Mouse (Mus musculus) C2C12 (cell line): ENCODE measurements around the gene Ubd. TPM values are rescaled to one million over a fixed set of nuclear protein-coding genes. Genes with fewer than 3 reads are reported as not detected.
A peak's percentile ranks its signal among the peaks of the same experiment; 100 is the strongest.

Experiments
- H3K27me3 ChIP-seq: one replicate; pipeline ENCODE4 v1.6.1; 2011; ENCODE audit not compliant: control insufficient read depth, insufficient read depth, insufficient read length
- H3K36me3 ChIP-seq: one replicate; pipeline ENCODE4 v1.6.1; 2011; ENCODE audit not compliant: control insufficient read depth, insufficient read depth
- H3K4me3 ChIP-seq: one replicate; pipeline ENCODE4 v1.5.1; 2011; ENCODE audit warnings: mild to moderate bottlenecking, control low read depth; ENCODE audit not compliant: poor library complexity, insufficient read depth, severe bottlenecking
- H3K79me2 ChIP-seq: one replicate; pipeline ENCODE4 v1.6.1; 2011; ENCODE audit not compliant: control insufficient read depth, insufficient read depth
- H3K79me3 ChIP-seq: one replicate; pipeline ENCODE4 v1.6.1; 2011; ENCODE audit warnings: low read depth, control low read depth
- H3ac ChIP-seq: one replicate; pipeline ENCODE3; 2011; ENCODE audit warnings: low read depth; ENCODE audit not compliant: control insufficient read depth, insufficient read length
- CEBPB ChIP-seq: IDR thresholded peaks from one replicate; pipeline ENCODE4 v1.6.1; 2011; ENCODE audit warnings: low read depth, mild to moderate bottlenecking, control low read depth, moderate library complexity
- CTCF ChIP-seq: IDR thresholded peaks from one replicate; pipeline ENCODE4 v1.5.1; 2011; ENCODE audit not compliant: control insufficient read depth, insufficient read depth, insufficient read length
- FOSL1 ChIP-seq: IDR thresholded peaks from one replicate; pipeline ENCODE4 v1.8.0; 2011; ENCODE audit warnings: mild to moderate bottlenecking, low read length; ENCODE audit not compliant: poor library complexity, insufficient read depth, severe bottlenecking
- MAX ChIP-seq: IDR thresholded peaks from one replicate; pipeline ENCODE4 v1.6.1; 2011; ENCODE audit warnings: mild to moderate bottlenecking, control low read depth
- MYOD1 ChIP-seq: IDR thresholded peaks from one replicate; pipeline ENCODE4 v1.6.1; 2011; ENCODE audit warnings: low read depth; ENCODE audit not compliant: control insufficient read depth, insufficient read length
- MYOG ChIP-seq: IDR thresholded peaks from one replicate; pipeline ENCODE4 v1.6.1; 2011; ENCODE audit not compliant: control insufficient read depth, insufficient read length; ENCODE audit errors: extremely low read depth
- USF1 ChIP-seq: IDR thresholded peaks from one replicate; pipeline ENCODE4 v1.6.1; 2011; ENCODE audit warnings: low read depth, mild to moderate bottlenecking, control low read depth, moderate library complexity
- polyA plus RNA-seq: library from polyadenylated mRNA; unstranded; fragments of >200 nt; fragmentation: generic; extraction: Trizol; gene quantifications from one replicate; pipeline ENCODE4 v1.2.1, GENCODE M21; 2012; ENCODE audit warnings: missing spikeins

The Ubd gene
- polyA plus RNA-seq, 1 experiment, result not detected

- no peaks in the 10 kb centered on the region for H3K36me3 ChIP-seq
- no peaks in the 10 kb centered on the region for H3K79me2 ChIP-seq
- H3K27me3 ChIP-seq, result no peaks in the 10 kb centered on the region
- H3K4me3 ChIP-seq, result no peak overlapping the region
- TF ChIP-seq CEBPB, result no peak
- no peak for TF ChIP-seq USF1
- no peak for TF ChIP-seq CTCF
- no peaks in the 10 kb centered on the region for H3K79me3 ChIP-seq
- H3ac ChIP-seq, result no peak overlapping the region
These were observed 3.4 kb downstream of the Ubd start for GRCm38 (mm10) chr17:37196845-37197724.

GRCm38 (mm10) chr17:37200894-37201293 is 7.2 kb downstream of the Ubd start, which contains the start of gene Olfr94:
TSS of gene Olfr94 (minus strand) at chr17:37200994.
- no peak within 1 kb of the TSS for H3ac ChIP-seq
- H3K4me3 ChIP-seq, result no peak within 1 kb of the TSS
- TF ChIP-seq MYOD1 (no peak), CTCF (no peak)
- no peaks in the 10 kb centered on the region for H3K27me3 ChIP-seq
- no peaks in the 10 kb centered on the region for H3K36me3 ChIP-seq
- H3K79me3 ChIP-seq, result no peaks in the 10 kb centered on the region
- no peaks in the 10 kb centered on the region for H3K79me2 ChIP-seq

GRCm38 (mm10) chr17:37203206-37203916 is 9.7 kb downstream of the Ubd start:
- no peak overlapping the region for H3ac ChIP-seq
- H3K36me3 ChIP-seq, result no peaks in the 10 kb centered on the region
- no peaks in the 10 kb centered on the region for H3K79me3 ChIP-seq
- TF ChIP-seq FOSL1 (no peak), CEBPB (no peak), CTCF (peak; percentile 100)
- H3K4me3 ChIP-seq, result no peak overlapping the region
- H3K79me2 ChIP-seq, result no peaks in the 10 kb centered on the region
- H3K27me3 ChIP-seq, result no peaks in the 10 kb centered on the region

GRCm38 (mm10) chr17:37203917-37204236 is 10.2 kb downstream of the Ubd start:
- Histone ChIP-seq H3ac (no peak overlapping the region), H3K36me3 (no peaks in the 10 kb centered on the region), H3K79me3 (no peaks in the 10 kb centered on the region), H3K27me3 (no peaks in the 10 kb centered on the region), H3K79me2 (no peaks in the 10 kb centered on the region), H3K4me3 (no peak overlapping the region)
- no peak for TF ChIP-seq USF1
- TF ChIP-seq MYOG, result no peak
- TF ChIP-seq CTCF, result no peak
- TF ChIP-seq MYOD1, result no peak
- TF ChIP-seq FOSL1, result no peak
- TF ChIP-seq MAX, result no peak
- no peak for TF ChIP-seq CEBPB

GRCm38 (mm10) chr17:37210884-37211768 is 17.4 kb downstream of the Ubd start:
- H3K79me2 ChIP-seq, result no peaks in the 10 kb centered on the region
- peaks cover 6% of the 10 kb centered on the region for H3K27me3 ChIP-seq
- TF ChIP-seq MYOG (no peak), MAX (no peak), FOSL1 (no peak), USF1 (no peak), CTCF (no peak), MYOD1 (no peak)
- no peak overlapping the region for H3K4me3 ChIP-seq
- H3ac ChIP-seq, result no peak overlapping the region
- no peaks in the 10 kb centered on the region for H3K36me3 ChIP-seq
- no peaks in the 10 kb centered on the region for H3K79me3 ChIP-seq

GRCm38 (mm10) chr17:37213018-37213417 is 19.3 kb downstream of the Ubd start, which contains the start of gene Olfr95:
TSS of gene Olfr95 (minus strand) at chr17:37213118.
- no peaks in the 10 kb centered on the region for H3K79me2 ChIP-seq
- H3K79me3 ChIP-seq, result no peaks in the 10 kb centered on the region
- H3K27me3 ChIP-seq, result peaks cover 6% of the 10 kb centered on the region
- no peaks in the 10 kb centered on the region for H3K36me3 ChIP-seq
- TF ChIP-seq USF1 (no peak), CEBPB (no peak), CTCF (no peak), MYOG (no peak), MYOD1 (no peak), MAX (no peak)
- H3K4me3 ChIP-seq, result no peak within 1 kb of the TSS
- H3ac ChIP-seq, result no peak within 1 kb of the TSS
